Mouse (Mus musculus): ENCODE measurements around the gene Olfr569. TPM values are rescaled to one million over a fixed set of nuclear protein-coding genes. Genes with fewer than 3 reads are reported as not detected.

The Olfr569 gene
- total RNA-seq (2014; fragmentation: Nextera tagmentation) (not detected in 2 replicates), total RNA-seq (2017) (not detected in 2 replicates)

DNA sequence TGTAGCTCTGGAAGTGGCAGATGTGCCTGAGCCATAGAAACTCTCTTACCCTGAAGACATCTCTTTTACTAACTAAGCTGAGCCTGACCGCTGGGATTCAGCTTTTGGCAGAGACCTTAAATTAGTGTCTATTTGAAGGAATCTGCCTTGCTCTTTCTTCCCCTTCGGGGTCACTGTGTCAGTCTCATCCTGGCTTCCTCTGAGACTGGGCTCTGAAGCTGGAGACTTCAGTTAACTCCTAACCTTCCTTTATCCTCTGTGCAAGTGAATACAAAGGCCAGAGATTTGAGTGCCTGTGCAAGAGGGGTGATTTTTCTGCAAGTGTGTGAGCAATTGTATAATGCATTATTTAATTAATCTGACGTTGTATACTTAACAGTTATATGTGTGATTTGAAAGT, at the start of gene Olfr569:
Gene Olfr569, minus strand, starts transcription at position 101 of the 400 bp plus-strand sequence.
- no peak for ATAC-seq (replicated peaks; ENCODE audit: poor library complexity, severe bottlenecking)

DNA sequence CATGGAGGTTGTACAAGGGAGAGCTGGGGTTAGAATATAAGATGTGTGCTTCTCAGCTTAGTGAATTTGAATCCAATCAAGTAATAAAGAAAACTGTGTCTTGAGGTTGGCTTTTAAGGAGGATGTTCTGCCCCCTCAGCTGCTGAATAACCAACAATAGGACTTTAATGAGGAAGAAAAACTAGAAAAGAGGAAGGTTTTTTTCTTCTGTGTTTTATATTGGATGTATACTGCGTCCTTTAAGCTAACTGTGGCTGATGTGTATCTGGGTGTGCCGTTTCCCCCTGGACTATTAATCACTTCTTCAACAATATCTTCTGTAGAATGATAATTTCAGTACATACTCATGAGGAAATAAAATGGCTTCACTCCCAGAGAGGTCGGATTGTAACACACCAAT, 36.4 kb upstream of the Olfr569 start:
- peak; percentile 62 for ATAC-seq (replicated peaks; ENCODE audit: poor library complexity, severe bottlenecking)

DNA sequence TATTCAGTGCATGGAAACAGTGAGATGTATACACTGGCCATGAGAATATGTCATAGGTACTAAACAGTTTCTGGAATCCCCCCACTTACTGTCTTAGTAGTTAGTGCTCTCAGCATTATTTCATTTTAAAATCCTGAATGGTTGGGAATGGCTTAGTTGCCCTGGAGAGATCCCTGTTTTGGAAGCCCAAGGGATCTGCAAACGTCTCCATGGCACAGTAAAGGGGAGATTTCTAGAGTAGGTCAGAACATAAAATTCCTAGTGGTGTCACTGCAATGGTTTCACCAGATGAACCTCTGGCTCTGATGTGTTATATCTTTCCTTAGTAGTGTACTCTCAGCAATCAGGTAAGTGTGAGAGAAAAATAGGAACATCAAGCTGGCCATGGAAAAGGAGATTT, 33.4 kb upstream of the Olfr569 start, which contains the start of gene Olfr572:
Gene Olfr572, plus strand, starts transcription at position 301 of the 400 bp plus-strand sequence.
- ATAC-seq (replicated peaks; ENCODE audit: poor library complexity, severe bottlenecking), result no peak

DNA sequence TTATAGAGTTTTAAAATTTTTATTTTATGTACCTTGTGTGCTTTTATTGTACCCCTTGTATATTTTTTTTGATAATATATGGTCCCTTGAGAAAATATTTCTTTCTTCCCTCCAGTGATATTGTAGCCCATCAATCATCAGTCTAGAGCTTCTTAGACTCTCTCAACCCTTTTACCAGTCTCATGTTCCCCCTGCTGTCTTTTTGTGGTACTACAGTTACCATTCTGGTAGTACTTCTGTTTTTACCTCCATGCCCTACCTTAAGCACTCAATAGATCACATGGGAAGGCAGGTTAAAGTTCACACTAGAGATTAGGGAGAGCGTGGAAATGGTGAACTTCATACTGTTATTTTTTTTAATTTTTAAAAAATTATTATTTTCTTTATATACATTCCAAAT, 28.9 kb upstream of the Olfr569 start:
- ATAC-seq (replicated peaks; ENCODE audit: poor library complexity, severe bottlenecking), result peak; percentile 90

DNA sequence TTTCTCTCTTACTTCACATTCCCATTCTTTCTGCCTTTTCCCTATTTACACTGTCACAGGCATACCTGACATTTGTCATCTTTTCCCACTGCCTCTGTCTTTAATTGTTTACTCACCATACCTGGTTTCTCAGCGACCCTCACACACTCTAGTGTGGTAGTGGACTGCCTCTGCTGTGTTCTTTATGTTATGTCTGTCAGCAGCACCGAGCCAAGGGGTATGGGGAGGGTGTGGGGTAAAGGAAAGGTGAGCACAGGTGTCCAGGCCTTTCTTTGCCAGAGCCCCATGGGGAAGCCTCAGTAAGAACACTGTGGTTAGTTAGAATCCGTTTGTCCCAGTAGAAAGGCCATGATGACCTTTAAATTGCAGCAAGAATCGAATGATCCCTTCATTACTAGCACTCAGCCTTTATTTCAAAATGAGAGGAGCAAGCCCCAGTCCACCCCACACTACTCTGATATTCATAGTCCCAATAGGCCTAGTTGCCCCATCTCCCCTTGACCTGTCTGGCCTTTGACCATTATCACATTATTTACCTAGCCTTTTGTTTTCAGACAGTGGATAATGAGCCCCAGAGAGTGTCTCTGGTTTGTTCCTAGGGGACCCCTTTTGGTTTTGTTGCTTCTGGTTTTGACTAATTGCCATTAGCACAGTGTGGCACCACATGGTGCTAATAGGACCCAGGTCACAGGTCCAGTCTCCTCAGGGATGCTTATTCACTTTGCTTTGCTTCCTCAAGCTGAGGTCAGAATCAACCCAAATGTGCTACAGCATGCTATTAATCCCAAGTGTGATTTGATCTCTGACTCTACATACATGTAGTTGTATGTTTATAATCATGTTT, 26.6 kb upstream of the Olfr569 start, which contains the start of gene Olfr571:
Gene Olfr571, minus strand, starts transcription at position 505 of the 844 bp plus-strand sequence.
- ATAC-seq (replicated peaks; ENCODE audit: poor library complexity, severe bottlenecking), result no peak

DNA sequence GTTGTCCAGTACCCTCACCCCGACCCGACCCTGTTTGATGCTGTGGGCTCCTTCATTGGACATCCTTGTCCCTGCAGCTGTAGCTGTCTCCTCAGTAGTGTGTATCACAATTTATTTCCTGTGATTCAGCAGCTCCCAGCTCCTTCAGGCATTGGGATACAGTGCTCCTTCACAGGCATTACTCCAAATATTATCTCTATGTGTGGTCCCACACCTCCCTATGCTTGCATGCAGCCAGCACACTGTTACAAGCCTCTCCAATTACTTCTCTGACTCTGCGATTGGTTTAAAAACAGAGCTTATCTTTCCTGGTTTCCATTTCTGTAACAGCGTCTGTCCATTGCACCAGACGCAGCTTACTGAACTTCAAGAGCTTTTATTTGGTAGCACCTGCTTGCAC, 25.7 kb upstream of the Olfr569 start:
- no peak for ATAC-seq (replicated peaks; ENCODE audit: poor library complexity, severe bottlenecking)

DNA sequence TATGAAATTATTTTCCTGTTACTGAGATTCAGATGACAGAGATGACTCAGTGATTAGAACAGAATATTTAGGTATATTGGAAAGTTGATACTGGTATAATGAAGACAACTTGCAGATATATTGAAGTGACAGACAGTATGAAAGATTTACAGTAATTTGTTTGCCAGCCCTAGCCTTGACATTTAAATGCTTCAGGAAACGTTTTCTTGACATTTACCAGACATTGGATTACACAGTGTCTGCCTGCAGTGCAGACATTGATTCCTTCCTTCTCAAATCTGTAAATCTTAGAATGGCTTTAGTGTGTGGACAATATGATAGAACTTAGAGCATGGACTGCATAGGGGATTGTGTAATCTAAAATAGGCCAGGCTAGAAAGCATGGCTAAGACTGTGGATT, 24.6 kb upstream of the Olfr569 start:
- ATAC-seq (replicated peaks; ENCODE audit: poor library complexity, severe bottlenecking), result no peak

DNA sequence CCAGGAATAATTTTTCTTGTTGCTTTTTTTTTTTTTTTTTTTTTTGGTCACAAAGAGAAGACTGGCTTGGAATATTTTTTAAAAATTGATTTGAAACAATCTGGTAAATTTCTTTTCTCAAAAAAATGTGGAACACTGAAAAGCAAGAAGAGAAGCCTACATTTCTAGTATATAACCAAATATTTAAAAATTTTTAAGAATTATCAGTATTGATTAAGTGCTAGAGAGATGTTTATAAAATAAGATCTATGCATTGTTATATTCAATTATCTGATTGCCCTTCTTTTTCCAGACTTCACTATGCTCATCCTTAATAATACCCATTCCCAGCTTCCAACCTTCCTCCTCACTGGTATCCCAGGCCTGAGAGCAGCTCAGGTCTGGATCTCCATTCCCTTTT, 13.9 kb downstream of the Olfr569 start, which contains the start of gene Olfr568:
Gene Olfr568, plus strand, starts transcription at position 301 of the 400 bp plus-strand sequence.
- no peak for ATAC-seq (replicated peaks; ENCODE audit: poor library complexity, severe bottlenecking)

DNA sequence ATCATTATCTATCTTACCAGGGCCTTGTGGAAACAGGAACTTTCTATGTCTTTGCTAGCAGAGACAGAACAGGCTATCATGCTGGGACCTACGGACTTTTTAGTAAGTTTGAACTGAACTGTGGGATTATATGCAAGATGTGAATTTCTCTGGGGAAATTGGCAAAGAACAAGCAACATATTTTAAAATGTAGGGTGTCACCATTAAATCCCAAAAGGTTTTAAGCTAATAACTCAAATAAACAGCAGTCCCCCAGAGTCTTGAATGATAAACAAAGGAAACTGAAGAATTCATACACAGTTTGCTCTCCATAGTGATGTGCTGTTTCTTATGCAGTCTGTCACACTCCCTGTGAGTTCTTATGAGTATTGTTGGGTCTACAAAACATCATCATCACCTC, 32.0 kb downstream of the Olfr569 start, which contains the start of gene Olfr566:
Gene Olfr566, minus strand, starts transcription at position 101 of the 400 bp plus-strand sequence.
- ATAC-seq (replicated peaks; ENCODE audit: poor library complexity, severe bottlenecking), result no peak

DNA sequence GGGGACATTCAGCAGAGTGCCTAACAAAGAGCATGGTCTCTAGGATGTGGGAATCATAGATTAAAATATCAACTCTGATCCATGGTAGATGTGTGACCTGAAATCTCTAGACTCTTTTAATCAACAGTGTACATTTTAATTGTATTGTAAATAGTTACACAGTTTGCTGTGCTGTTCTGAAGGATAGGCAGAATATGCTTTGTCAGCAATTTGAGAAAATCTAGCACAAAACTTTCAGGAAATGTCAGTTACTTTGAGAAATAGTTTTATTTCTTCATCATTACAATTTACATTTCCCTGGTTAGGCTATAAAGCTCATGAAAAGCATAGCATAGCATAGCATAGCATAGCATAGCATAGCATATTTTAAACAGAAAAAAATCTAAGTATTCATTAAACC, 34.9 kb downstream of the Olfr569 start:
- no peak for ATAC-seq (replicated peaks; ENCODE audit: poor library complexity, severe bottlenecking)

Other genes starting within 250 kb of the Olfr569 start
- gene Olfr555, start 232.1 kb downstream of the Olfr569 start, total RNA-seq (2014; fragmentation: Nextera tagmentation), result not detected in 2 replicates
- gene Olfr555, start 232.1 kb downstream of the Olfr569 start, total RNA-seq (2017), result not detected in 2 replicates
- not detected in 2 replicates for gene Olfr556, start 226.0 kb downstream of the Olfr569 start, total RNA-seq (2014; fragmentation: Nextera tagmentation)
- not detected in 2 replicates for gene Olfr556, start 226.0 kb downstream of the Olfr569 start, total RNA-seq (2017)
- gene Trim68, start 203.6 kb downstream of the Olfr569 start, total RNA-seq (2014; fragmentation: Nextera tagmentation), result 4.8 and 13.0 TPM in 2 replicates
- gene Trim68, start 203.6 kb downstream of the Olfr569 start, total RNA-seq (2017), result 5.7 and 6.1 TPM in 2 replicates
- gene Olfr557, start 195.0 kb downstream of the Olfr569 start, total RNA-seq (2014; fragmentation: Nextera tagmentation), result not detected in 2 replicates
- gene Olfr557, start 195.0 kb downstream of the Olfr569 start, total RNA-seq (2017), result not detected in 2 replicates
- not detected in 2 replicates for gene Olfr558, start 188.7 kb downstream of the Olfr569 start, total RNA-seq (2014; fragmentation: Nextera tagmentation)
- not detected in 2 replicates for gene Olfr558, start 188.7 kb downstream of the Olfr569 start, total RNA-seq (2017)
- gene Olfr33, start 171.8 kb downstream of the Olfr569 start, total RNA-seq (2014; fragmentation: Nextera tagmentation), result not detected in 2 replicates
- gene Olfr33, start 171.8 kb downstream of the Olfr569 start, total RNA-seq (2017), result not detected in 2 replicates
- gene Olfr559, start 163.4 kb downstream of the Olfr569 start, total RNA-seq (2014; fragmentation: Nextera tagmentation), result not detected in 2 replicates
- not detected in 2 replicates for gene Olfr559, start 163.4 kb downstream of the Olfr569 start, total RNA-seq (2017)
- not detected in 2 replicates for gene Olfr560, start 131.5 kb downstream of the Olfr569 start, total RNA-seq (2014; fragmentation: Nextera tagmentation)
- not detected in 2 replicates for gene Olfr560, start 131.5 kb downstream of the Olfr569 start, total RNA-seq (2017)
- gene Olfr78, start 131.4 kb downstream of the Olfr569 start, total RNA-seq (2014; fragmentation: Nextera tagmentation), result not detected in 2 replicates
- not detected in 2 replicates for gene Olfr78, start 131.4 kb downstream of the Olfr569 start, total RNA-seq (2017)
- not detected in 2 replicates for gene Olfr561, start 119.7 kb downstream of the Olfr569 start, total RNA-seq (2014; fragmentation: Nextera tagmentation)
- gene Olfr561, start 119.7 kb downstream of the Olfr569 start, total RNA-seq (2017), result not detected in 2 replicates
- gene Olfr564, start 87.4 kb downstream of the Olfr569 start, total RNA-seq (2014; fragmentation: Nextera tagmentation), result not detected in 2 replicates
- gene Olfr564, start 87.4 kb downstream of the Olfr569 start, total RNA-seq (2017), result not detected in 2 replicates
- not detected in 2 replicates for gene Olfr566, start 32.1 kb downstream of the Olfr569 start, total RNA-seq (2014; fragmentation: Nextera tagmentation)
- not detected in 2 replicates for gene Olfr566, start 32.1 kb downstream of the Olfr569 start, total RNA-seq (2017)
- not detected in 2 replicates for gene Olfr568, start 13.8 kb downstream of the Olfr569 start, total RNA-seq (2014; fragmentation: Nextera tagmentation)
- not detected in 2 replicates for gene Olfr568, start 13.8 kb downstream of the Olfr569 start, total RNA-seq (2017)
- not detected in 2 replicates for gene Olfr570, start 3.7 kb upstream of the Olfr569 start, total RNA-seq (2014; fragmentation: Nextera tagmentation)
- not detected in 2 replicates for gene Olfr570, start 3.7 kb upstream of the Olfr569 start, total RNA-seq (2017)
- not detected in 2 replicates for gene Olfr571, start 26.7 kb upstream of the Olfr569 start, total RNA-seq (2014; fragmentation: Nextera tagmentation)
- gene Olfr571, start 26.7 kb upstream of the Olfr569 start, total RNA-seq (2017), result not detected in 2 replicates
- not detected in 2 replicates for gene Olfr572, start 33.5 kb upstream of the Olfr569 start, total RNA-seq (2014; fragmentation: Nextera tagmentation)
- not detected in 2 replicates for gene Olfr572, start 33.5 kb upstream of the Olfr569 start, total RNA-seq (2017)
- not detected in 2 replicates for gene Olfr573-ps1, start 51.7 kb upstream of the Olfr569 start, total RNA-seq (2014; fragmentation: Nextera tagmentation)
- gene Olfr573-ps1, start 51.7 kb upstream of the Olfr569 start, total RNA-seq (2017), result not detected in 2 replicates
- gene Olfr574, start 57.6 kb upstream of the Olfr569 start, total RNA-seq (2014; fragmentation: Nextera tagmentation), result not detected in 2 replicates
- not detected in 2 replicates for gene Olfr574, start 57.6 kb upstream of the Olfr569 start, total RNA-seq (2017)
- gene Olfr575, start 67.9 kb upstream of the Olfr569 start, total RNA-seq (2014; fragmentation: Nextera tagmentation), result not detected in 2 replicates
- not detected in 2 replicates for gene Olfr575, start 67.9 kb upstream of the Olfr569 start, total RNA-seq (2017)
- gene Olfr576, start 71.8 kb upstream of the Olfr569 start, total RNA-seq (2014; fragmentation: Nextera tagmentation), result not detected in 2 replicates
- gene Olfr576, start 71.8 kb upstream of the Olfr569 start, total RNA-seq (2017), result not detected in 2 replicates
- gene Olfr577, start 85.1 kb upstream of the Olfr569 start, total RNA-seq (2014; fragmentation: Nextera tagmentation), result not detected in 2 replicates
- gene Olfr577, start 85.1 kb upstream of the Olfr569 start, total RNA-seq (2017), result not detected in 2 replicates
- not detected in 2 replicates for gene Olfr578, start 98.4 kb upstream of the Olfr569 start, total RNA-seq (2014; fragmentation: Nextera tagmentation)
- gene Olfr578, start 98.4 kb upstream of the Olfr569 start, total RNA-seq (2017), result not detected in 2 replicates
- not detected in 2 replicates for gene Olfr582, start 147.1 kb upstream of the Olfr569 start, total RNA-seq (2014; fragmentation: Nextera tagmentation)
- gene Olfr582, start 147.1 kb upstream of the Olfr569 start, total RNA-seq (2017), result not detected in 2 replicates
- gene Olfr583, start 160.4 kb upstream of the Olfr569 start, total RNA-seq (2014; fragmentation: Nextera tagmentation), result not detected in 2 replicates
- not detected in 2 replicates for gene Olfr583, start 160.4 kb upstream of the Olfr569 start, total RNA-seq (2017)
- not detected in 2 replicates for gene Olfr584, start 191.0 kb upstream of the Olfr569 start, total RNA-seq (2014; fragmentation: Nextera tagmentation)
- gene Olfr584, start 191.0 kb upstream of the Olfr569 start, total RNA-seq (2017), result not detected in 2 replicates
- gene Olfr585, start 206.8 kb upstream of the Olfr569 start, total RNA-seq (2014; fragmentation: Nextera tagmentation), result not detected in 2 replicates
- not detected in 2 replicates for gene Olfr585, start 206.8 kb upstream of the Olfr569 start, total RNA-seq (2017)
- not detected in 2 replicates for gene Olfr586, start 234.8 kb upstream of the Olfr569 start, total RNA-seq (2014; fragmentation: Nextera tagmentation)
- gene Olfr586, start 234.8 kb upstream of the Olfr569 start, total RNA-seq (2017), result not detected in 2 replicates
- gene Olfr588-ps1, start 250.0 kb upstream of the Olfr569 start, total RNA-seq (2014; fragmentation: Nextera tagmentation), result not detected in 2 replicates
- not detected in 2 replicates for gene Olfr588-ps1, start 250.0 kb upstream of the Olfr569 start, total RNA-seq (2017)

All from granulocyte monocyte progenitor cell, adult 5-6 weeks (primary cell).